Mouse (Mus musculus): ENCODE data around the gene 2310022A10Rik.

Gene 2310022A10Rik

GRCm38 (mm10) chr7:27590566-27591213 is 37.7 kb downstream of the 2310022A10Rik start:
- DNase-seq (ENCODE audit: low spot score in 2 of 2), result no peak

- DNase-seq (ENCODE audit: low spot score in 2 of 2), result peak; percentile 87 to 93
These were observed 38.5 kb downstream of the 2310022A10Rik start, which contains the start of gene Akt2 for GRCm38 (mm10) chr7:27591266-27592216. Akt2 (plus strand) TSS chr7:27591552.

- DNase-seq (ENCODE audit: low spot score in 2 of 2), result peak in 1 of 2 experiments; percentile 31
These were observed 39.3 kb downstream of the 2310022A10Rik start for GRCm38 (mm10) chr7:27592217-27592929.

- no peak for DNase-seq (ENCODE audit: low spot score in 2 of 2)
These were observed 40.1 kb downstream of the 2310022A10Rik start for GRCm38 (mm10) chr7:27592934-27593645.

- DNase-seq (ENCODE audit: low spot score in 2 of 2), result no peak
These were observed 43.8 kb downstream of the 2310022A10Rik start for GRCm38 (mm10) chr7:27596586-27597503.

- no peak for DNase-seq (ENCODE audit: low spot score in 2 of 2)
These were observed 45.0 kb downstream of the 2310022A10Rik start for GRCm38 (mm10) chr7:27598053-27598452.

GRCm38 (mm10) chr7:27601628-27602027 is 48.6 kb downstream of the 2310022A10Rik start:
- no peak for DNase-seq (ENCODE audit: low spot score in 2 of 2)

GRCm38 (mm10) chr7:27602161-27602560 is 49.1 kb downstream of the 2310022A10Rik start:
- DNase-seq (ENCODE audit: low spot score in 2 of 2), result no peak

GRCm38 (mm10) chr7:27602835-27603234 is 49.8 kb downstream of the 2310022A10Rik start:
- DNase-seq (ENCODE audit: low spot score in 2 of 2), result no peak

- DNase-seq (ENCODE audit: low spot score in 2 of 2), result no peak
These were observed 51.8 kb downstream of the 2310022A10Rik start for GRCm38 (mm10) chr7:27604661-27605348.

GRCm38 (mm10) chr7:27605499-27606285 is 52.7 kb downstream of the 2310022A10Rik start:
- DNase-seq (ENCODE audit: low spot score in 2 of 2), result no peak

GRCm38 (mm10) chr7:27606481-27607254 is 53.6 kb downstream of the 2310022A10Rik start:
- DNase-seq (ENCODE audit: low spot score in 2 of 2), result no peak

- no peak for DNase-seq (ENCODE audit: low spot score in 2 of 2)
These were observed 54.5 kb downstream of the 2310022A10Rik start for GRCm38 (mm10) chr7:27607580-27607979.

GRCm38 (mm10) chr7:27608130-27608529 is 55.1 kb downstream of the 2310022A10Rik start:
- no peak for DNase-seq (ENCODE audit: low spot score in 2 of 2)

GRCm38 (mm10) chr7:27609285-27609684 is 56.3 kb downstream of the 2310022A10Rik start:
- DNase-seq (ENCODE audit: low spot score in 2 of 2), result no peak

GRCm38 (mm10) chr7:27609688-27610087 is 56.7 kb downstream of the 2310022A10Rik start:
- no peak for DNase-seq (ENCODE audit: low spot score in 2 of 2)

GRCm38 (mm10) chr7:27610370-27610769 is 57.3 kb downstream of the 2310022A10Rik start:
- no peak for DNase-seq (ENCODE audit: low spot score in 2 of 2)

- DNase-seq (ENCODE audit: low spot score in 2 of 2), result no peak
These were observed 57.8 kb downstream of the 2310022A10Rik start for GRCm38 (mm10) chr7:27610871-27611270.

All from spleen, postnatal 4 days (tissue).